Mouse (Mus musculus) embryonic facial prominence, embryonic 14.5 days (tissue): ENCODE data around the gene Sirt4. TPM values are rescaled to one million over a fixed set of nuclear protein-coding genes. Genes with fewer than 3 reads are reported as not detected.
"Not testable (repeated sequence)": the region's sequence is repeated elsewhere in the genome, so short reads cannot be mapped to it uniquely, and the experiment has no call there.

Source experiments
- ATAC-seq: fragments of 200-750 bp; cut with Nextera tagmentation; 2 replicates; pipeline ENCODE4 v1.8.0; 2017; ENCODE audit warnings: low read depth, moderate number of reproducible peaks, moderate TSS enrichment
- DNase-seq: peaks from one replicate; pipeline ENCODE4 v3.0.0-alpha.2; 2015; ENCODE audit warnings: low spot score
- H3K27ac ChIP-seq: fragments of 300-500 bp; sonication (generic); replicated peaks from 2 replicates; pipeline ENCODE4 v1.5.1; 2014; ENCODE audit warnings: low read depth, mild to moderate bottlenecking, low read length, moderate library complexity
- H3K27me3 ChIP-seq: fragments of 300-500 bp; sonication (generic); replicated peaks from 2 replicates; pipeline ENCODE4 v1.6.1; 2014; ENCODE audit warnings: low read length; ENCODE audit not compliant: control insufficient read depth, insufficient read depth
- H3K36me3 ChIP-seq: fragments of 300-500 bp; sonication (generic); 2 replicates; pipeline ENCODE4 v1.6.1; 2014; ENCODE audit warnings: low read length, mixed read lengths; ENCODE audit not compliant: control insufficient read depth, insufficient read depth
- H3K4me1 ChIP-seq: fragments of 300-500 bp; sonication (generic); 2 replicates; pipeline ENCODE4 v1.6.1; 2014; ENCODE audit warnings: antibody characterized with exemption, low read length; ENCODE audit not compliant: control insufficient read depth, insufficient read depth
- H3K4me2 ChIP-seq: fragments of 300-500 bp; sonication (generic); 2 replicates; pipeline ENCODE4 v1.6.1; 2014; ENCODE audit warnings: low read depth, mild to moderate bottlenecking, low read length, moderate library complexity, mixed read lengths
- H3K4me3 ChIP-seq: fragments of 300-500 bp; sonication (generic); 2 replicates; pipeline ENCODE4 v1.5.1; 2014; ENCODE audit warnings: low read depth, mild to moderate bottlenecking, low read length
- H3K9ac ChIP-seq: fragments of 300-500 bp; sonication (generic); 2 replicates; pipeline ENCODE4 v1.6.1; 2014; ENCODE audit warnings: low read depth, mild to moderate bottlenecking, low read length, moderate library complexity, mixed read lengths
- H3K9me3 ChIP-seq: fragments of 300-500 bp; sonication (generic); 2 replicates; pipeline ENCODE4 v1.6.1; 2016; ENCODE audit warnings: low read length; ENCODE audit not compliant: control insufficient read depth
- WGBS: fragments of 180-500 bp; shearing (Covaris S2); extraction: QIAGEN DNeasy Blood & Tissue Kit; methylation state at CpG from one replicate; pipeline ENCODE4 v1.1.7; 2014; 5-methylcytosine and 5-hydroxymethylcytosine counted together
- polyA plus RNA-seq: library from polyadenylated mRNA; unstranded; fragments of >200 nt; fragmentation: Nextera tagmentation; extraction: Ambion mirVana; gene quantifications from 2 replicates; pipeline ENCODE4 v1.2.1, GENCODE M21; 2014

Sirt4 gene
- polyA plus RNA-seq, 1 experiment from 2014 or later, result 20.3 TPM

DNA sequence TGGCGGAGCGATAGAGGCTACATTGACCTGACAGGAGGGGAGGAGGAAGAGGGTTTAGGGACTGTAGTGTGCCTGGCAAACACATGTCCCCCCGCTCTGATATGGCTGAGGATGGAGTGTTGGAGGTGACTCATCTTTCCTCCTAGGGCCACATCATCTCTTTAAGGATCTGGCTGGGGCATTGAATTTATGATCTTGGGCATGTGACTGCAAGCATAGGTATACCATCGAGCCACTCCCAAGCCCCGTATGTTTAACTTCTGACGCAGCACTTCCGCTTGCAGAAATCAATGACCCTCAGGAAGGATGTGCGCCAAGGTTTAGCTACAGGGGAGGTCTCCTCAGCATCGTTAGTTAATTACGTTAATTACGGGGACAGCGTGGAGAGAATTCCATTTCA lies 18.5 kb upstream of the Sirt4 start:
- H3K4me2 ChIP-seq, result no peak overlapping the region
- no peaks in the 10 kb centered on the region for H3K36me3 ChIP-seq
- H3K9ac ChIP-seq, result no peak overlapping the region
- no peaks in the 10 kb centered on the region for H3K9me3 ChIP-seq
- H3K27me3 ChIP-seq, result no peaks in the 10 kb centered on the region
- no peak for DNase-seq
- peaks cover 7% of the 10 kb centered on the region for H3K4me1 ChIP-seq
- WGBS, result 48% methylated on average over 12 of the region's 12 CpGs
- H3K4me3 ChIP-seq, result no peak overlapping the region
- H3K27ac ChIP-seq, result no peak overlapping the region
- ATAC-seq, result no peak

DNA sequence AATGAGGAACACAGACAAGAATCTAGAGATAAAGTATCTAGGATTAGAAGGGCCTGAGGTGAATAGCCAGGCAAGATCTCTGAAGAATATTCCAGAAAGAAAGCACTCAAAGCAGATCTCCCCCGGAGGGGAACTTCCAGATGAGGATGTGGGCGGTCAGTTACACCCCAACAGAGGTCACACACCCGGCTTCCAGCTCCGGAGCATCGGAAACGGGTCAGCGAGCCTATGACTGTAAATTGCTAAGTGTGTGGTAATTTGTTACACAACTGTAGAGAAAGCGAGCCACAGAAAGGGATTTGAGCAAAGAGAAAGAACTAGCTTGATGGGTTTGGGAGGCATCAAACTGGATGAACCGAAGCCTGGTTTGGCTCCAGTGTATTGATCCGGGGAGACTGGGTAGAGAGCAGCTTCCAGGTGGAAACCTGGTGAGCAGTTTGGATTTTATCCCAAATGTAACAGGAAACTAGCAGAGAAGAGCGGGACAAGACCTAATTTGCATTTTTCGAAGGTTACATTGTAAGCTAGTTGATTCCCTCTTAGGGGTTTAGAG lies 15.9 kb upstream of the Sirt4 start:
- Histone ChIP-seq H3K4me1 (no peaks in the 10 kb centered on the region), H3K4me3 (no peak overlapping the region), H3K4me2 (no peak overlapping the region), H3K9ac (no peak overlapping the region), H3K9me3 (no peaks in the 10 kb centered on the region), H3K27ac (no peak overlapping the region), H3K27me3 (no peaks in the 10 kb centered on the region), H3K36me3 (no peaks in the 10 kb centered on the region)
- ATAC-seq, result no peak
- no peak for DNase-seq
- 72% methylated on average over 12 of the region's 12 CpGs for WGBS

DNA sequence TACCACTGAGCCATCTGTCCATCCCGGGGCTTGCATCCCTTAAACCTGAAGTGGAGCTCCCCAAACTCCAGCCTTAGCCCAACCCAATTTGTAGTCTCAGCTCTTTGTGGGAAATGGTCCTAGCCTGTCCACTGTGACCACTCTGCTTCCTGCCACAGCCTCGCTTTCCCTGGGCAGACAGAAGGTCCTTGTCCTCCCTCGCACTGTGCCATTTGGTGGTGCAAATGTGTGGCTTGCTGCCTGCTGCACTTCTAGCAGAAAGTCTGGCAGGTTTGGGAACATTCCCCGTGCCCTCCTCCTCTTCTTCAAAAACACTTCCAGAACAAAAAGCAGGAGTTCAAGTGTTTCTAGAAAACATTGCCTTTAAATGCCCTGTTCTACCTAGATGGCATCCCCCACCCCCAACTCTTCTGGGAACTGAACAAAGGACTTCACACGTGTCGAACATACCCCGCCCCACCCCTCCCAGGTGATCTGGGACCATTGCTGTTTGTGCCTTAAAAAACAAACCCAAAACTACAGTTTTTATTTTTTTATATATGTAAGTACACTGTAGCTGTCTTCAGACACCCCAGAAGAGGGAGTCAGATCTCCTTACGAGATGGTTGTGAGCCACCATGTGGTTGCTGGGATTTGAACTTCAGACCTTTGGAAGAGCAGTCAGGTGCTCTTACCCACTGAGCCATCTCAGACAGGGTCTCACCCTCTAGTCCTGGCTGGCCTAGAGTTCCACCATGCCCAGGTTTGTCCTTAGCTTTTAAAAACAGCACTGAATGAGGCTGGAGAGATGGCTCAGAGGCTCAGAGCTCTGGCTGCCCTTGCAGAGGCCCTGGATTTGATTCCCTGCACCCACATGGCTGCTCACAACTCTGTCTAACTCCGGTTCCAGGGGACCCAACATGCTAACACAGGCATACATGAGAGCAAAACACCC lies 14.0 kb upstream of the Sirt4 start:
- peaks cover 3% of the 10 kb centered on the region; the same call in 1 of the 2 replicates for H3K4me1 ChIP-seq
- 48% methylated on average over 9 of the region's 9 CpGs for WGBS
- H3K27ac ChIP-seq, result no peak overlapping the region
- no peaks in the 10 kb centered on the region for H3K36me3 ChIP-seq
- no peak overlapping the region for H3K9ac ChIP-seq
- DNase-seq (no peak), ATAC-seq (no peak)
- no peaks in the 10 kb centered on the region for H3K27me3 ChIP-seq
- no peak overlapping the region for H3K4me3 ChIP-seq
- H3K4me2 ChIP-seq, result no peak overlapping the region
- H3K9me3 ChIP-seq, result no peaks in the 10 kb centered on the region

DNA sequence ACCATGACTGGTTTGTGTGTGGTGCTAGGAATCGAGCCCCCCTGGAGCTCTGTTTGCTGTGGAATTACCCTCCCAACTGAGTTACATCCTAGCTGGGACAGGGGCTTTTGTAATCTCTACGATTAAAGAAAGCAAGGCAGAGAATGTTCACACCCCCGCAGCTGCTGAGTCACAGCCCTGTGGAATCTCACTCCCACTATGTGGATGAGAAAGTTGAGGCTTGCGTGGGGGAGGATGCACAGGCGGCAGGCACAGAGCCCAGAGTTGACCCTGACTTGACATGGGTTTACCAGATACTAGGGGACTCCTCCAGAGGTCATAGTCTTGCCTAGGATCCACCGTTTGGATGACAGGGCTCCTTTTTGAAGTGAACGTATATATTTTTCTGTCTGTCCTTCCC lies 12.5 kb upstream of the Sirt4 start:
- Histone ChIP-seq H3K27me3 (no peaks in the 10 kb centered on the region), H3K27ac (no peak overlapping the region), H3K4me3 (no peak overlapping the region), H3K4me2 (no peak overlapping the region), H3K9me3 (no peaks in the 10 kb centered on the region), H3K9ac (no peak overlapping the region), H3K4me1 (peaks cover 7% of the 10 kb centered on the region; the same call in 1 of the 2 replicates), H3K36me3 (no peaks in the 10 kb centered on the region)
- no peak for DNase-seq
- WGBS, result 84% methylated on average over 7 of the region's 7 CpGs
- no peak for ATAC-seq

DNA sequence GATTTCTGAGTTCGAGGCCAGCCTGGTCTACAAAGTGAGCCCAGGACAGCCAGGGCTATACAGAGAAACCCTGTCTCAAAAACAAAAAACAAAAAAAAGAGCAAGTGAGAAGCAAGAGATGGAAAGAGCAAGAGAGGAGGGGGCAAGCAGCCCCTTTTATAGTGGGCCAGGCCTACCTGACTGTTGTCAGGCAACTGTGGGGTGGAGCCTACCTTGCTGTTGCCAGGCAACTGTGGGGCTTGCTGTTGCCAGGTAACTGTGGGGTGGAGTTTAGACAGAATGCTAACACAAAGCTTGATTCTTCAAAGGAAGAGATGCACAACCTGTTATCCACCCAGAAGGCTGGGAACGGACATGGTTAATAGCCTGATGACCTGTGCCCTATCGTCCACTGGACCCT lies 11.1 kb upstream of the Sirt4 start:
- not testable (repeated sequence) for H3K9me3 ChIP-seq, DNase-seq, ATAC-seq, H3K36me3 ChIP-seq, H3K27me3 ChIP-seq, H3K4me2 ChIP-seq, H3K4me3 ChIP-seq, H3K9ac ChIP-seq, H3K27ac ChIP-seq
- peaks cover 19% of the 10 kb centered on the region for H3K4me1 ChIP-seq
- WGBS, result 86% methylated on average over 3 of the region's 3 CpGs

DNA sequence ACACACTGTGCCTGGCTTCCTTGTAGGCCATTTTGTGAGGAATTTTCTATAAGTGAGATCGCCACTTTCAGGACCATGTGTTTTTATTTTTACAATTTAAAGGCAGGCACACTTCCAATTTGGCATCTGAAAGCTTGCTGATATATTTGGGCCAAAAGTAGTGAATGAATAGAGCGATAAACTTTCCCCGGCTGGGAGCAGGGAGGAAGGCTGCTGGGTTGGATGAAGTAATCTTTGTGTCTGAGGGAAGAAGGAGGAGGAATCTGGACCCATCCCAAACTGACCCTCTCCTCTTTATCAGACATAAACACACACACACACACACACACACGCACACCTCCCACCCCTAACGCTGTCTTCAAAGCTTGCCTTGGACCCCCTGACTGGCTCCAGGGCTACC lies 8.9 kb upstream of the Sirt4 start:
- peak overlapping the region; percentile 1; the same call in 1 of the 2 replicates for H3K4me2 ChIP-seq
- ATAC-seq (no peak), DNase-seq (peak; percentile 90)
- no peak overlapping the region for H3K4me3 ChIP-seq
- peaks cover 22% of the 10 kb centered on the region for H3K4me1 ChIP-seq
- no peaks in the 10 kb centered on the region for H3K27me3 ChIP-seq
- H3K27ac ChIP-seq, result peak overlapping the region; percentile 84
- H3K9ac ChIP-seq, result no peak overlapping the region
- 24% methylated on average over 5 of the region's 5 CpGs for WGBS
- H3K9me3 ChIP-seq, result no peaks in the 10 kb centered on the region
- no peaks in the 10 kb centered on the region for H3K36me3 ChIP-seq

DNA sequence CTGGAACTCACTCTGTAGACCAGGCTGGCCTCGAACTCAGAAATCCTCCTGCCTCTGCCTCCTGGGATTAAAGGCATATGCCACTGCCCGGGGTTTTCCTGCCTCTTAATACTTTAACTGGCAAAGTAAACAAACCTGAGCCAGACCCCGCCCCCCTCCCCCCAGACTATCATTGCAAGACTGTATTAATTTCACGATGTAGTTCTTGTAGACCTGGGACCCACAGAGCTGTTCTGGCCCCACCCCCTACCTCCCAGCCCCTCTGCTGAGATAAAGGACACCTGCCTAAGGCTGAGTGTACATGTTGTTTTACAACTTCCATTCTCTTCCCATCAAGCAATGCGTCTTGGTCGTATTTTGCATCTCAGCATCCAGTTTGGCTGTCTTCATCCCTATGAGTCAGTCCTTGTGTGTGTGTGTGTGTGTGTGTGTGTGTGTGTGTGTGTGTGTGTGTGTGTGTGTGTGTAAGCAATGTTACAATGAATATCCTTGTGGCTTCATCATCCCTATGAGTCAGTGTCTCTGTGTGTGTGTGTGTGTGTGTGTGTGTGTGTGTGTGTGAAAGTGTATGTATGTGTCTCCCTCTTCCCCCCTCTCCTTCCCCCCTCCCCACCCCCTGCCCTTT lies 8.3 kb upstream of the Sirt4 start:
- peak overlapping the region; percentile 84 for H3K27ac ChIP-seq
- DNase-seq, result no peak

DNA sequence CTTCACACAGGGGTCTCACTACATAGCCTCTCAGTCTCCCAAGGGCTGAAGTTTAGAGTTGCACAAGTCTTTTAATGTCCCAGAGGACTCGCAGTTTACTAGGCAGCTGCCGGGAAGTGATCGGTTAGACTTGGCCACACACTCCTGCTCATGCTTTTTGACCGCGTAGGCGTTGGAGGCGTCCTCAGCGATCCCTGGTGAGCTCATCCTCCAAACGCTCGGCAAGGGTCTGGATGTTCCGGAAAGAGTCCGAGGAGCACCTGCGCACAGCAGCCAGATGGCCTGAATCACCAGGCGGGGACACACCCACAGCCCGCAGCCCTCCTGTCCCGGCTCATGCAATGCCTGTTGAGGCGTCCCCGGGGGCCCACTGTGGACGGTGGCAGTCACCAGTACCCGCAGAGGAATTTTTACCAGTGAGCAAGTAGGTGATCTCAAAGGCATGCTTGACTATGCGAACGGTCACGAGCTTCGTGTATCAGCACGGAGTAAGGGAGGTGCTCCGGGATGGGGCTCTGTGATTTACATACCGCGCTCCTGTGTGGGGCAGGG lies 7.3 kb upstream of the Sirt4 start:
- Histone ChIP-seq H3K4me3 (peak overlapping the region; percentile 13), H3K4me2 (peak overlapping the region; percentile 72), H3K36me3 (no peaks in the 10 kb centered on the region), H3K4me1 (peaks cover 22% of the 10 kb centered on the region), H3K9ac (peak overlapping the region; percentile 43), H3K9me3 (no peaks in the 10 kb centered on the region), H3K27me3 (no peaks in the 10 kb centered on the region), H3K27ac (peak overlapping the region; percentile 52; the same call in 1 of the 2 replicates)
- ATAC-seq (peak; percentile 3; the same call in 1 of the 2 replicates), DNase-seq (peak; percentile 84)
- WGBS, result 4% methylated on average over 27 of the region's 28 CpGs

More for the DNA sequence above, 8.3 kb upstream of the Sirt4 start:
- no peaks in the 10 kb centered on the region for H3K27me3 ChIP-seq
- H3K4me3 ChIP-seq, result no peak overlapping the region
- 0 out of 2 replicates have a peak overlapping the region, but pooled peaks have one; percentile 72 for H3K4me2 ChIP-seq
- H3K4me1 ChIP-seq, result peaks cover 22% of the 10 kb centered on the region
- 57% methylated on average over 6 of the region's 6 CpGs for WGBS
- H3K9me3 ChIP-seq, result no peaks in the 10 kb centered on the region
- no peak overlapping the region for H3K9ac ChIP-seq
- no peak for ATAC-seq
- H3K36me3 ChIP-seq, result no peaks in the 10 kb centered on the region
